Mouse (Mus musculus): ENCODE data around the gene Gstz1.
"Not testable (repeated sequence)": the region's sequence is repeated elsewhere in the genome, so short reads cannot be mapped to it uniquely, and the experiment has no call there.

Gstz1 gene

DNA sequence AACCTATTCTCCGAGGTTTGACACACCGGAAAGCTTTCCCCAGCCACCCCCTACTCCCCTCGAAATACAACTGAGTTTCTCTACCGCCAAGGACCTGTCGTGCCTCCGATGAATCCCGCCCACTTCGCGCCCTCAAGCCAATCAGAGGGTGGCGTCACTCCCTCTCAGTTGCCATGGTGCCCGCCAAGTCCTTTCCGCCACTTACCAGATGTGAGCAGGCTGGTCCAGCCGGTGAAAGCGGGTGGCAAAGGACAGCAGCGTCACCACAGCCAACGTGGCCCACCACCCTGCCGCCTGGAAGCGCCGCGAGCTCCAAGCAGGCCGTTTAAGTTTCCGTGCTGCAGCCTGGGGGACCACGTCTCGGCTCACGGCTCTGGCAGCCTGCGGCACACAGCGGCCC is at the start of gene Gstz1:
TSS of gene Gstz1 (plus strand) at position 200 of the 400 bp plus-strand sequence.
- DNase-seq (ENCODE audit: low spot score) = peak; percentile 85

DNA sequence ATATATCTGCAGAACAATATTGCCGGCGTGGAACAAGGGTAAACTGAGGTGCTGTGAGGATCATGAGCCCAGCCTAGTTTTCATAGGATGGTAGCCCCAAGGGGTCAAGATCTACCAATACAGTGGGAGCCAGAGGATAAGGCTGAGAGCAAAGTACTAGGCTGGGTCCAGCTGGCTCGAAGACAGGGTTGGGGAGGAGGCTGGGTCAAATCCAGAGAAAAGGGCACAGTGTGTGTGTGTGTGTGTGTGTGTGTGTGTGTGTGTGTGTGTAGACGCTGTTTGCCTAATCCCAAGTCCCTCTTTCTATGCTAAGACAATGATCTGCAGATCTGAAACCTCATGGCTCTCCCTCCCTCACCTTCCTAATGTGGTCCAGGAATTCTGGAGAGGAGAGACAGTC is 46.6 kb upstream of the Gstz1 start:
- DNase-seq (ENCODE audit: low spot score) = no peak

DNA sequence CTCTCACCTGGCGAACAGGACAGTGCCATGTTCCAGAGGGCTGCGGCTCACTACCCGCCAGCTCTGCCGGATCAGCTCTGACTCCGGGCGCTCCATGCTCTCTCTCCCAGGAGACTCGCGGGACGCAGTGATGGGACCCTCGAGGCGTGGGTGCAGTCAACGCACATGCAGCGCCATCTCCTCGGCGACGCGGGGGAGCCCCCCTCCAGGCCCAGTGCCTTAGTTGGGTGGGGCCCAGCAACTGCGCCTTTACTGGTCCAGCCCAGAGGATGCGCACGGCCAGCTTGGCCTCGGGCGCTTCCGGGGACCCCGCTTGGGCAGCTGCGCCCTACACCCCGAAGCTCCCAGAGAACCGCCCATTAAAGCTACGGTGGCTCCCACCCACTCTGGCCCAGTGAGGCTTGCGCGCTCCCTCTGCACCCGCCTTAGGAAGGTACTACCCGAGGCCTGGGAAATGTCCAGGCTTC is 44.8 kb upstream of the Gstz1 start, which contains the start of gene Ngb:
TSS of gene Ngb (minus strand) at position 375 of the 467 bp plus-strand sequence.
- DNase-seq (ENCODE audit: low spot score) = no peak

DNA sequence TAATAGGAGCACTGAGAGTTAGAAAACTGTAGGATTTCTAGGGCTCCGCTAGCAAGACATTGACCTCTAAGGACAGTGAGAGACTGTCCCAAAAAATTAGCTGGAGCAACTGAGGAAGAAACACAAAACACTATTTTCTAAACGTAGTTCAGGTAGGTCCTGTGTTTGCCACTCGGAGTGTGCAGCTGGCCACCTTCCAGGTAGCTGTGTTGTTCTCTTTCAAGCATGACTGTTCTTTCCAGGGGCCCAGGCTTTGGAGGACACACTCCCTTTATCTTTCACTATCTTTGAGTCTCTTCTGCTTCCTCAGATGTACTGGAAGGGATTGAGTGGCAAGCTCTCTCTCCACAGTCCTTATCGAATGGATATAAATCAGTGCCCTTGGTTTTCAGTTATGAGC is 43.5 kb upstream of the Gstz1 start:
- DNase-seq (ENCODE audit: low spot score) = no peak

DNA sequence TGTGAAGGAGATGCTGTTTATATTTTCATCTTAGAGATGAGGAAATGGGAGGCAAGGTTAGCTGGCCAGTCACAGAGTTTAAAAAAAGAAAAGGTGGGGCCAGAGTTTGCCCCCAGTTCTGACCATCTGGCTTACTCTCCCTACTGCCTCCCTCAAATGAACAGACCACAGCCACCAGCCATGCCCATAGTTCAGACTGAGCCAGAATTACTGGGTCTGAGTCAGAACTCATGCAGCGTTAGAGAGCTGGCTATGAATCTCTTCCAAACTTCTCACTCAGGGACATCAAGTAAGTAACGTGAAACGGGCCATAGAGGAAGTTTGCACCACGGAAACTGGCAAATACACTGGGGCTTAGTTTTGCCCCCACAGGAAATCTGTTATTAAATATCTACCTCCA is 42.2 kb upstream of the Gstz1 start:
- no peak for DNase-seq (ENCODE audit: low spot score)

DNA sequence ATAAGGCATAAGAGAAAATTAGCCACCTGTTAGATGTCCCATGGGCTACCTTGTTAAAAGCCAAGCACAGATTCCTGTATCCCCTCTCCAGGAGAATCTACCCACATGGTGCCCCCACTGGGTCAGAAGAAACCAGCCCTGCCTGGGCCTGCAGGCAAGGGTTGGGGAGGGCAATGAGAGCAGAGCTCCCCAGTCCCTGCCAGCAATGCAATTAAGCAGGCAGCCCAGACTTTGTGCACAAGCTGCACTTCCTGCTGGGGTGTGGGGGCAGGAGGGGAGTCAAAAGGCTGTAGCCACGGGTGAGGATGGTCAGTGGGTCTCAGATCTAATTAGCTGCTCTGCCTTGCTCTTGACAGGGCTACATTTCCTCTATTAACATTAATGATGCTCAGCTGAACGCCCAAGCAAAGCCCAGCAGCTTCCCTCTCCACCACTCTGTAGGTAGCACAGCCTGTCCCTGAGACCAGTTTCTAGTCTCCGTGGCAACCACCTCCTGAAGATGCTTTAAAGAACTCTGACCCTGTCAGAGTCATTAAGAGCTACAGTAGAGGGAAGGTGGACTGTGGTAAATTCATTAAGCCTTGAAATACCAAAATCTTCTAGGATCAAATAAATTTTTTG is 39.5 kb upstream of the Gstz1 start:
- no peak for DNase-seq (ENCODE audit: low spot score)

DNA sequence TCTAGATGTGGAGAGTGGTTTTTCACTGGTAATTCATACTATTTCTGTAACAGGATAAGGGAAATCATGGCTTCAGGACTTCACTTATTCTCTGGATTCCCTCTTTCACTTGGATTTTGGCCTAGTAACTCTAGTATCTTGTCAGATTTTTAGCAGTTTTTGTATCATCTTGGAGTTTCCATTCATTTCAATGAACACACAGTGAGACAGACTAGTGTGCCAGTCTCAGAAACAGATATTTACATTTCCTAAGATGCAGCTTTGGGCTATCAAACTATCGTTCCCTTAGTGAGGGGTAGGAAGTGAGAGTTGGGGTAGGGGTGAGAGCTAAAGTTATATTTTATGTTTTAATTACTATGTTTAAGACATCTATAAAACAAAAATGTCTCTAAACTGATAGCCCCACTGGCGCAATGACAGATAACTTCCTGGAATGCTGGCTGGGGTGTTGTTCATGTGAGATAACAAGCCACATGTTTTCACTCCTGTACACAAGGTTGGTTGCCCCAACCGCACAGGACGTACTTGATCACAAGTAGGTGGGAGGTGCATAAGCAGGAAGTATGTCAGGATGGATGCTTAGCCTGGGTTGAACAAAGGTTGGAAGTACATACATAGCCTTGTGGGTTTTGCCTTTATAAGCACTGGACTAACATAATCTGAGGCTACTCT is 24.9 kb upstream of the Gstz1 start:
- no peak for DNase-seq (ENCODE audit: low spot score)

DNA sequence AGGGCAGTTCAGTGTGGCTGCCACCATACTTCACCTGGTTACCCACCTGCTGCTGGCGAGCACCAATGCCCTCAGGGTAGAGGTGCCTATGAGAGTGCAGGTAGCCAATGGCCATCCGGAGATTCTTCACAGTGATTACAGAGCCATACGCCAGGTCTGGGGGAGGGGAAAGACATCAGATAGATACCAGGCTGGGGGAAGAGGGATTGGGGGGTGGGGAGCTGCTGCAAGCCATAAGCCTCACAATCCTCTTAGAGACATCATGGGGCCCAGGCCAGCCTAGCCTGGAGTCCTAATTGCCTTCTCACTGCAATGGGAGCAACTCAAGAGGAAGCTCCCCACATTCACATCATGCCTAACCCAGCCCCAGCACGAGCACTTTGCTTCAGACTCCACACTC is 19.7 kb upstream of the Gstz1 start:
- DNase-seq (ENCODE audit: low spot score) = no peak

DNA sequence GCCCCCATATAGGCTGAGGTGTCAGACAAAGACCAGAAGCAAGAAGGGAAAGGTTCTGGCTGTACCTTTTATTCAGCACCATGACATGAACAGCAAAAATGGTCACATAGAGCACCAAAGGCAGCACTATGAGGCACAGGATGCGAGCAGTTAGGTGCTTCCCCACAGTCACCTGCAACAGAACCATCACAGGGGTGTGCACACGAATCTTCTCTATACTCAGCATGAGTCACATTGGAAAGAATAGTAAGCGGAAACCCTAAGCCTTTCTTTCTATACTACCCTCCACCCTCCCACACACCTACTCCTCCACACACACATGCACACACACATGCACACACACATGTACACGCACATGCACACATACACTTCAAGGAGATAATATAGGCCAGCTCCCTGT is 16.7 kb upstream of the Gstz1 start:
- DNase-seq (ENCODE audit: low spot score) = no peak

DNA sequence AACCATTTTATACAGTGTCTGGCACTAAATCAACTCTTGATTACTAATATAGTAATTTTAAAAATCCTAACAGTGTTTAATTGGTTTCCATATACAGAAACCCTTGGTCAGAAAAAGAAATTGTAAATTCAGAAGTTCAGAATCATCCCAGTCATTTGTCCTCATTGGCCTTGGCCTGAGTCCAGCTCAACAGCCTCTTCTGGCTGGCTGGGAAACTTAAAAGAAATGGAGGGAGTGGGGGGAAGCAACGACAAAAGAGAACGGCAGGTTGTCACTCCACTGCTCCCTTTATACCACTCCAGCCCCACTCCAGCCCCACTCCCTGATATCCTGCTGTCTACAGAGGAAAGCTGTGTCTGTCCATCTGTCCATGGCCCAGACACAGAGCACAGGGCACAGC is 15.8 kb upstream of the Gstz1 start:
- DNase-seq (ENCODE audit: low spot score) = no peak

DNA sequence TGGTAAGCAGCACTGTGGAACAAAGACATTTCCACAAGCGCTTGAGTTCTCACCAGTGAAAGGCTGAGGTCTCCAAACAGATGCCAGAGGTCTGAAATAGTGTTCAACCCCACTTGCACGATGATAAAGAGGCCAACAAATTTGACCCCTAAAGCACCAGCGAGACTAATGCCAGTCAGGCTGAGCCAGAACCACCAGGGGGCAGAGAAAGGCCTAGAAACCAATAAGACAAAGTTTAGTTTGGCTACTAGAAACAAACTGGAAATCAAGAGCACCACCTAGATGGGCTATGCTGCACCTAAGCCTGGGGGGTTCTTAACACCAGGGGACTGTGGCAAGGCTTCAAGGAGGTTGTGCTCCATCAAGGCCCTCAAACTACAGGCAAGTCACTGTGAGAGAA is 15.3 kb upstream of the Gstz1 start:
- DNase-seq (ENCODE audit: low spot score) = peak; percentile 21

DNA sequence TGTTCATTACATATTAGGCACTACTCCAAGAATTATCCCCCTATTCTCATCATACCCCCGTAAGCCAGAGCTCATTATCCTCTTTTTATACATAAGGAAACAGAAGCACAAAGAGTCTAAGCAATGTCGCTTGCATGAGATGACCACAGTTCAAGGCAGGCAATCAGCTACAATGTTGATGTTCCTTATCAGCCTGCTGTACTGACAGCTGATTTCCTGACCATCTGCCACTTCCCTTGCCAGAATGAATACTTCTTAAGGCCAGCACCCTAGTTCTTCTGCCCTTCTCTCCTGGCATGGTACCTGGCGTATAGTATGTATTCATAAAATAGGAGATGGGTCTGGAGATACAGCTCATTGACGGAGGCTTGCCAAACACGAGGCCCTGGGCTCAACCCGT is 14.8 kb upstream of the Gstz1 start:
- DNase-seq (ENCODE audit: low spot score) = no peak

DNA sequence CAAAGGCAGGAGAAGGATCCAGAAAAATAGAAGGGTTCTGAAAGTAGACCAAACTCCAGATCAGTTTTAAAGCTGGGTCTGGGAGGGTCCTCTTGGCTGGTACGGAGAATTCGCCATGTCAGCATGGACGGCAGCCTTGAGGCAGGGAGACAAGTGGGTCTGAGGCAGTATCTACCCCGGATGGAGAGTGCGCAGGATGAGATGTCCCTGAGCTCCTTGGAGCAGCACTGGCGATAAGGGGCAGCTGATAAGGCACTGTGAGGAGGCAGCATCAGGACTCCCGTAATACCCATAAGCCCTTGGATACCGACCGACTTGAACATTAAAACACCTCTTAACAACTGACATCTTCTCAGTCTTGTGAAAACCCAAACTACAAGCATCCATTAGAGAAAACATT is 14.2 kb upstream of the Gstz1 start:
- no peak for DNase-seq (ENCODE audit: low spot score)

DNA sequence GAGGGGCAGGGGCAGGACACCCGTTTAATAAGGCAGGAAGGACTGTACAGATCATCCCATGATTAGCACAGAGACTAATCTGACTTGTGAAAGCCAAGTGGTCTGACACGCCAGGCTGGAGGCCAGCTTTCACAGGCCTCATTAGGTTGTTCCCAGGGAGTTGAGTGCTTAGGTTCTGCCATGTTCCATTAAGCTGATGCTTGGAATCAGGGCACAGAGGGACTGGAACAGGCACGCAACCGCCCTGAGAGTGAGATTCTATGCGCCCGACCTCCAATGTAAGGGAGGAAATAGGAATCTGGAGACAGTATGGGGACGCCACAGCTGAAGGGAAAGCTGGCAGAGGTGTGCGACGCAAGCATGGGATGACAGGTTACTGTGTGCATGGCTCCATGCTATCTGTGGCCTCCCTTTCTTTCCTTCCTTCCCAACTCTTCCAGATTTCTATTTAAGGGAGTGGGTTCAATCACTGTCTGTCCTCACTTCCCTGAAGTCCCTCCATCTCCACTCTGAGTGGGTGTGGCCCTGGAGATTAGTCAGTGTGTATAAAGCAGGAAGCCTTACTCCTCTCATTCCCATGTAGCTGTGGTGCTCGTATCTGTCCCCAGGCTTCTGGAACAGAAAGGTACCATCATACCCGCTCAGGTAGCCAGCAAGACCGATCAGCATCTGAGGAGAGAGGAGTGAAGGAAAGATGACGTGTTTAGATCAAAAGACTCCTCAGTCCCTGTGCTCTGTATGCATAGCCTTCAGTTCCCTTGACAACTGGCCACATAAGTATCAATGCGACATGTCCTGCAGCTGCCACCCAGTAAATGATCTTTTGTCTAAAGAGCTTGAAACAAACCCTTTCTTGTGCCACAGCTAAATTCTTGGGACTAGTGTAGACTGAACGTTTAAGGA is 9.3 kb upstream of the Gstz1 start:
- DNase-seq (ENCODE audit: low spot score) = no peak

DNA sequence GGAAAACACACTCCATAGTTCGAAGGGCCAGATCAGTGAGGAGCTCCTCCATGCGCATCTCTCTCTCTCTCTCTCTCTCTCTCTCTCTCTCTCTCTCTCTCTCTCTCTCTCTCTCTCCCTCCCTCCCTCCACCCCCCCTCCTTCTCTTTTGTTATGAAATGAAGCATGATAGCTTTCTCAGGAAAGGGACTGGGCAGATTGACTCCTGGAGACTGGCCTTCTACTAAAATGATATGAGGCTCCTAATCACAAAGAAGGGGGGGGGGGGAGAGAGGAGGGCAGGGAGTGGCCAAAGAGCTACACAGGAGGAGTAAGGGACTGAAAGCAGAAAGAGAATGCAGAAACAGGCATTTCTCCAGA is 8.6 kb upstream of the Gstz1 start:
- DNase-seq (ENCODE audit: low spot score) = no peak

DNA sequence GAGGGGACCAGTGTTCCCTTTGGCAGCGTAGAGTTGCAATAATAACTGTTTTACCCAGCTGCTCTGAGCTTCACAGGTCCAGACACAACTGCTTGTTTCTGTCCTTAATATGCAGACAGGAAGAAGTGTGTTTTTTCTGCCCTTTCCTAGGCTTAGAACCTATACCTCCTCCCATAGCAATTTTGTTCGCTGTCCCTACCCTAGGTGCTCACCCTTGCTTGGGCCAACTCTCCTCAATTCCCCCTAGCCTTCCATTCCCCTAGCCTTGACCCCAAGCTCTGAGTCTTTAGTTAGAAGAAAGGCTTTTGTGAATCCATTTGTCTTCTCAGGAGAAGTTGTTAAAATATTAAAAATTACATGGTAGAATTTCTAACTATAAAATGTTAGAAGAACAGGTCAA is 8.2 kb upstream of the Gstz1 start:
- DNase-seq (ENCODE audit: low spot score) = no peak

DNA sequence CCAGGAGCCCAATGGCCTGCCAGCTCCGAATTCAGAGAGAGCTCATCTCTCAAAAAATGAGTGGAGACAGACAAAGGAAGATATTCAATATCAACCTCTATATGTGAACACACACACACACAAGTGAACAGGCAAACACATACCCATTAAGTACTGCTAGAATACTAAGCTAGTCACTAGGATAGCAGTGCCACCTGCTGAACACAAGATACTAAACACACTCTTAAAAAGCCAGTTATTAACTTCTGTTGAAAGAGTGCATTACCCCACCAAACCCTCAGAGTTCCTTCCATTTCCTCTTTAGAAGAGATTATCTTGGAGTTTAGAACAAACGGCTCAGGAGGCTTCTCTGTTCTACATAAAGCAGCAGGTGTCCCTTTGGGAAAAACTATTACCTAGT is 4.8 kb upstream of the Gstz1 start:
- no peak for DNase-seq (ENCODE audit: low spot score)

DNA sequence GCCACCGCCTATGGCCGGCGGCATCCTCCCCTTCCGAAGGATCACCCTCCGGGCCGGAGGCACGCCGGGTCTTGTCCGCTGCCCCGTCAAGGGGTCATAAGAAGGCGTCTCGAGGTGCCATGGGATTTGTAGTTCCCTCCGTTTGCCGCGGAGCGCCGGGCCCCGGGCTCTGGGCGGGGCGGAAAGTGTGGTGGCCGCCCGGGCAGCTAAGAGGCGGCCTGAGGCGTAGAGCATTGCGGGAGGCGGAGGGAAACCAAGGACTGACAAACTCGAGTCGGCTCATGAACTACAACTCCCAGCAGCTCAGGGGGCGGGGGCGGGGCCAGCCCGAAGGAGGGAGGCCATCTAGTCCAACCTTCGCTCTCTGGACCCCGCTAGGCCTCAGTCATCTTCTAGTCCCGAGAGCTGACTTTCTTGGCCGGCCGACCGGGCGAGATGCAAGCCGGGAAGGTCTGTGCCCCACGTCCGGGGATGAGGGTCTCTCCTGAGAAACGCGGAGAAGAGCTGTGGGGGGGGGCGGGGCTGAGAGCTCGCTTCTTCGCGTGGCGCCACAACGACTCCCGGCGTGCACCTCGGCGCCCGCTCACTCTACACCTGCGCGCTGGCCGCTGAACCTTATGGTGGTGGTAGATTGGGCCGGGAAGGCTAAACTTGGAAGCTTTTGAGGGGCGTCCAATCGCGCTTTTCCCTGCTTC is 577 bp downstream of the Gstz1 start, which contains the start of gene Pomt2:
TSS of gene Pomt2 (minus strand) at position 574 of the 695 bp plus-strand sequence.
- peak; percentile 93 for DNase-seq (ENCODE audit: low spot score)

DNA sequence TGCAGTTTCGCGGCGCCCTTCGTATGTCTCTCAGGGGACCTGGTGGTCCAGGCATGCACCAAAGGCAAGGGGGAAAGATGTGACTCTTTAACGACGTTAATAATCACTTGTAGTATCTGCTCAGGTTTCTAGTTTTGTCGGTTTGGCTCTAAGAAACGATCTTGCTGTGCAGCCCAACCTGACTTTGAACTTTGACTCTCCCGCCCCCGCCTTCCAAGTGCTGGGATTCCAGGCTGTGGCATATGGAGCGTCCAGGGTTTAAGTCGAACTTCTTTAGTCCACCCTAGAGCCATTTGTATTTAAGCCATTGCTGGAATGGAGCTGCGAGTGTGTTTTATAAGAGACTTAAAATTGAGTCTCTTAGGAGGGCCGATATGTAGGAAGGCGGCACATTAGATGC is 1.2 kb downstream of the Gstz1 start:
- no peak for DNase-seq (ENCODE audit: low spot score)

DNA sequence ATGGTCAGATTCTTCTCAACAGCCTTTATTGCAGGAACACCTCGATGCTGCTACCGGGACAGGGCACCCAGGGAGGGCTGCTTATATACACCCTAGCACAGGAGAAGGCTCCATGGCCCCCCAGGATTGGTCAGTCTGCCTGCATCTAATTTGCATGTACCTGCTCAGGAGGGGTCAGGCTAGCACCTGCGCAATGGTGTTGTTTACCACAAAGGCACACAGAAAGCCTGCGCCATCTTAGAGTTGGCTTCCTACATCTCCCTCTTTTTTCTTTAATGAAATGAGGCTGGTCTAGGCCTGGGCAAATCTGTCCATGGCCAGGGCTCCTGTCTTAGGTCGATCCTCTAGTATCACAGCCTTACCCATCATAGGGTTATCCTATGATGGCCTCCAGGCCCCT is 2.5 kb downstream of the Gstz1 start:
- DNase-seq (ENCODE audit: low spot score) = no peak

DNA sequence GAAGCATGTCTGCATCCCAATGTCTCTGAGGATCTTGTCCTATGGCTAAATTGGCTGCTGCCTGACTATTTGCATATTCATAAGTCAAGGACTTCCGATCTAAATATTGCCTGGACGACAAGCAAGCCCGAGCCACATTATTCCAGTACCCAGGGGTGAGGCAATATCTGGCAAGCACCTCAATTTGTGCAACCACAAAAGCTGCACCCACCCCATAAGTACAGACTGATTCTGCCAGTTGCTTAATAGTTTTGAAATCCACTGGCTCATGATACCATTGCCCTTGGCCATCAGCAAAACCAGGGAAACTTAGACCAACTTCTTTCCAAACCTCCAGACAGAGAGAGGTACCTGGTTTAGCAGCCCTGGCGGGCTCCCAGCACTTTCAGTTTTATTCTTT is 7.5 kb downstream of the Gstz1 start:
- not testable (repeated sequence) for DNase-seq (ENCODE audit: low spot score)

DNA sequence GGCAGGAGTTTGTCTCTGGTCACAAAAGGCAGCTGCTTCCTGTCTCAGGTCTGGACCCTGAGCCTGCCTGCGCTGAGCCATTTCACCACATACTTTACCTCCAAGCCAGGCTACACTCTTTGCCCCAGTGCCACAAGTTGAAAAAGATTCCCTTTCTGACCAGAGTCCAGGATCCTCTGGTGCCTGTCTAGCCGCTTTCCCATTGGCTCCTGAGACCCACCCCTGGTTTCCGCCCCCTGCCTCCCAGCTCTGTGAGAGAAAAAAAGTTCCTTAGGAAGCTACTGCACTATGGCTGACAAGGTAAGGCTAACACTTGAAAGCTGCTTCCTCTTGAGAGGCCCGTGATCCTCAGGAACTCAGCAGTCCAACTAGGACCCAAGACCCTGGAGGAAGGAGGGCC is 10.4 kb downstream of the Gstz1 start:
- no peak for DNase-seq (ENCODE audit: low spot score)

All from ovary, postnatal 36 days (tissue).